Mouse (Mus musculus): Measurements from ENCODE around the gene Tada2a. TPM values are rescaled to one million over a fixed set of nuclear protein-coding genes. Genes with fewer than 3 reads are reported as not detected.

The Tada2a gene
- polyA plus RNA-seq, 1 experiment from 2014 or later: 31.8 TPM

DNA sequence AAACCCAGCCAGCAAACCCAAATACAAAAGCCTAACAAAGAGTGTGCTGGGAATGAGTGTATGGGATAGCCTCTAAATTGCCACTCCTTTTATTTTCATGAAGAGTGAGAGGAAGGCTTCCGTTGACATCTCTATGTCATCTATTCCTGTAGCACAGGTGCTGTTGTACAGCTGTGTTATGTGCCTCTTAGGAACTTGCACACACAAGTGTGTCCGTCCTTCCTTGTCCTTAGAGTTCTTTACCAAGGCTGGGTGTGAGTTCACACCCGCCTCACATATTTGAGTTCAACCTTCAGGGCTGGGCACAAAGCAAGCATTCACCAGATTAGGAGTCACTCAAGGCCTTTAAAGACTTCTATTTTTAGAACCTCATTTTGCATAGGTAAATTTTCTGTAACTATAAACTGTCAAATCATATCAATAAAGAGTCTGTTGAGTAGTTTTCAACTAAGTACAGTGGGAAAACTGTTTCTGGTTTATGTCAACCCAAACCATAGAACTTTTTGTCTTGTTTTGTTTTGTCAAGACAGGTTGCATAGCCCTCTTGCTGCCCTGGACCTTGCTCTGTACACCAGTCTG, 65.7 kb downstream of the Tada2a start:
- Histone ChIP-seq H3K27me3 (replicated peaks; ENCODE audit: control insufficient read depth, insufficient read depth, low read length) (peaks cover 21% of the 10 kb centered on the region; the same call in 1 of the 2 replicates), H3K4me1 (replicated peaks; ENCODE audit: control insufficient read depth, insufficient read depth, low read length) (peaks cover 8% of the 10 kb centered on the region), H3K9ac (ENCODE audit: low read length) (no peak overlapping the region), H3K9me3 (ENCODE audit: control insufficient read depth, low read length) (no peaks in the 10 kb centered on the region), H3K4me2 (ENCODE audit: low read length) (no peak overlapping the region), H3K4me3 (ENCODE audit: low read depth, low read length) (no peak overlapping the region), H3K36me3 (ENCODE audit: control insufficient read depth, insufficient read depth, low read length) (no peaks in the 10 kb centered on the region), H3K27ac (ENCODE audit: low read depth) (no peak overlapping the region)
- ATAC-seq (replicated peaks; ENCODE audit: low FRiP score, low TSS enrichment, low read depth) (no peak), DNase-seq (ENCODE audit: low spot score) (no peak)
- 86% methylated on average over 3 of the region's 3 CpGs for WGBS

DNA sequence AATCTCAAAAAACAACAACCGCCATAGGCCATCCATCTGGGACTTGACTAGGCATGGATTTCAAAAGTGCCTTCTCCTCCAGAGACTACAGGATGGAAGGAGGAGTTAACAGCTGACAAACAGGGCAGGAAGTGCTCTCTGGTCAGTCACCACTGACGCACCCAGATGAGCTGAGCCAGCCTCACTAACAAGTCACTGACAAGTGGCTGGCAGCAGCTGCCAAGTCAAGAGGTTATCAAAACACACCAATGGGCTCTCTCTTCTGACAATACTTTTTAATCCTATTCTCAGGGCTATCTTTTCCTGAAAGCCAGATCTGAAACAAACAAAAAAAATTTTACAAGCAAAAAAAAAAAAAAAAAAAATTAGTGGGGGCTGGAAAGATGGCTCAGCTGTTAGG, 66.6 kb downstream of the Tada2a start:
- Histone ChIP-seq H3K4me1 (replicated peaks; ENCODE audit: control insufficient read depth, insufficient read depth, low read length) (peaks cover 6% of the 10 kb centered on the region), H3K4me2 (ENCODE audit: low read length) (no peak overlapping the region), H3K36me3 (ENCODE audit: control insufficient read depth, insufficient read depth, low read length) (no peaks in the 10 kb centered on the region), H3K27me3 (replicated peaks; ENCODE audit: control insufficient read depth, insufficient read depth, low read length) (peaks cover 20% of the 10 kb centered on the region; the same call in 1 of the 2 replicates), H3K9ac (ENCODE audit: low read length) (no peak overlapping the region), H3K4me3 (ENCODE audit: low read depth, low read length) (no peak overlapping the region), H3K27ac (ENCODE audit: low read depth) (no peak overlapping the region), H3K9me3 (ENCODE audit: control insufficient read depth, low read length) (no peaks in the 10 kb centered on the region)
- DNase-seq (ENCODE audit: low spot score) (no peak), ATAC-seq (replicated peaks; ENCODE audit: low FRiP score, low TSS enrichment, low read depth) (no peak)
- WGBS: 62% methylated on average over 2 of the region's 2 CpGs

DNA sequence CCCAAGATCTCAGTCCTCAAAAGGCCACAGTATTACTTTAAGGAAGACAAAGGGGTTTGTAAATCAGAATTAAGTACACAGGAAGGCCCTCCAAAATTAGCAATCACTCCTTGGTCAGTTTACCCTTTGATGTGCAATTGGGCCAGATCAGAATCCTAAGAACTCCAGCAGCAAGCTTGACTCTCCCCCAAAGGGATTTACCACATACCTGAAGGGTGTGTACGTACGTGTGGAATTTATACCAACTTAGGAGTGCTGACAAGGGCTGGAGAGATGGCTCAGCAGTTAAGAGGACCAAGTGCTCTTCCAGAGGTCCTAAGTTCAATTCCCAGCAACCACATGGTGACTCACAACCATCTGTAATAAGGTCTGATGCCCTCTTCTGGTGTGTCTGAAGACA, 67.5 kb downstream of the Tada2a start:
- peaks cover 14% of the 10 kb centered on the region; the same call in 1 of the 2 replicates for H3K27me3 ChIP-seq (replicated peaks; ENCODE audit: control insufficient read depth, insufficient read depth, low read length)
- no peak overlapping the region for H3K27ac ChIP-seq (ENCODE audit: low read depth)

DNA sequence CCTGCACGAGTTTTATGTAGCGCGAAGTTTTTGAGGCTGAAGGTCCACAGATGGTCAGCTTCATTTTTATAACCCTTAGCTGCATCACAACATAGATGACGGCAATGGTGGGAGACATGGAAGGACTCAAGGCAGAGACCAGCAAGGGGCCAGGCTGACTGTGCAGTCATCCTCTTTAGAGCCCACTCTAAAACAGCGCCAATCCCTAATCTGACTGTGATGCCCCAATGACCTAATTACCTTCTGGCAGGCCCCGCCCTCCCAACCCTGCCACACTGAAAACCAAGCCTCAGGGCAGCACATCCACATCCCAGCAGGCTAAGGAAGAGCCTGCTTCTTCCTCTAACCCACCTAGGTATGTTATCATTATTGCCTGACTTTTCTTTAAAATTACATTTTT, 68.8 kb downstream of the Tada2a start:
- peaks cover 2% of the 10 kb centered on the region; the same call in 1 of the 2 replicates for H3K27me3 ChIP-seq (replicated peaks; ENCODE audit: control insufficient read depth, insufficient read depth, low read length)
- no peak overlapping the region for H3K4me3 ChIP-seq (ENCODE audit: low read depth, low read length)
- no peak for ATAC-seq (replicated peaks; ENCODE audit: low FRiP score, low TSS enrichment, low read depth)
- 0 out of 2 replicates have a peak, but pooled peaks cover 1% of the 10 kb centered on the region for H3K9me3 ChIP-seq (ENCODE audit: control insufficient read depth, low read length)
- WGBS: 64% methylated on average over 6 of the region's 6 CpGs
- no peaks in the 10 kb centered on the region for H3K4me1 ChIP-seq (replicated peaks; ENCODE audit: control insufficient read depth, insufficient read depth, low read length)
- no peak for DNase-seq (ENCODE audit: low spot score)
- H3K9ac ChIP-seq (ENCODE audit: low read length): no peak overlapping the region
- H3K4me2 ChIP-seq (ENCODE audit: low read length): no peak overlapping the region
- no peaks in the 10 kb centered on the region for H3K36me3 ChIP-seq (ENCODE audit: control insufficient read depth, insufficient read depth, low read length)
- H3K27ac ChIP-seq (ENCODE audit: low read depth): no peak overlapping the region

More for the DNA sequence above, 67.5 kb downstream of the Tada2a start:
- Histone ChIP-seq H3K9me3 (ENCODE audit: control insufficient read depth, low read length) (no peaks in the 10 kb centered on the region), H3K4me3 (ENCODE audit: low read depth, low read length) (no peak overlapping the region), H3K4me1 (replicated peaks; ENCODE audit: control insufficient read depth, insufficient read depth, low read length) (no peaks in the 10 kb centered on the region; the same call in 1 of the 2 replicates), H3K36me3 (ENCODE audit: control insufficient read depth, insufficient read depth, low read length) (no peaks in the 10 kb centered on the region), H3K4me2 (ENCODE audit: low read length) (no peak overlapping the region), H3K9ac (ENCODE audit: low read length) (no peak overlapping the region)
- 71% methylated on average over 2 of the region's 2 CpGs for WGBS
- DNase-seq (ENCODE audit: low spot score): no peak
- ATAC-seq (replicated peaks; ENCODE audit: low FRiP score, low TSS enrichment, low read depth): no peak

DNA sequence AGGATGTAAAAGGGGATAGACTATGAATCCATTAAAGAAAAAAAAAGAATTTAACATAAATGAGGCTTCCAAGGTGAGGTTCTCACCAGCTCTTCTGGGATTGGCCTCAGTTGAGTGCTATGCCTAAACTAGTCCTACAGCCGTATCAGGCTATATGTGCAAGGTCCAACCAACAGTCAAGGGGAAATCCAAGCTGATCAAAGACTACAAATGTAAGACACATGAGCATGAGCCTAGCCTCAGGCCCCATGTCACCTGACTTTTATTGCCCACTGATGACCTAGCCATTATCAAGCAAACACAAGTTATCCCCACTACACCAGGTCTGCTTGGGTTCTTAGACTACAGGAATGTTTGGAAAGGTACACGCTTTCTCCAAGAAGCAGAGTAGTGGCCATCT, 69.6 kb downstream of the Tada2a start:
- Histone ChIP-seq H3K9ac (ENCODE audit: low read length) (no peak overlapping the region), H3K9me3 (ENCODE audit: control insufficient read depth, low read length) (0 out of 2 replicates have a peak, but pooled peaks cover 4% of the 10 kb centered on the region), H3K36me3 (ENCODE audit: control insufficient read depth, insufficient read depth, low read length) (no peaks in the 10 kb centered on the region), H3K27ac (ENCODE audit: low read depth) (no peak overlapping the region), H3K4me2 (ENCODE audit: low read length) (no peak overlapping the region), H3K27me3 (replicated peaks; ENCODE audit: control insufficient read depth, insufficient read depth, low read length) (no peaks in the 10 kb centered on the region), H3K4me3 (ENCODE audit: low read depth, low read length) (no peak overlapping the region), H3K4me1 (replicated peaks; ENCODE audit: control insufficient read depth, insufficient read depth, low read length) (no peaks in the 10 kb centered on the region)
- 74% methylated on average over 2 of the region's 2 CpGs for WGBS
- DNase-seq (ENCODE audit: low spot score) (no peak), ATAC-seq (replicated peaks; ENCODE audit: low FRiP score, low TSS enrichment, low read depth) (peak; percentile 80)

DNA sequence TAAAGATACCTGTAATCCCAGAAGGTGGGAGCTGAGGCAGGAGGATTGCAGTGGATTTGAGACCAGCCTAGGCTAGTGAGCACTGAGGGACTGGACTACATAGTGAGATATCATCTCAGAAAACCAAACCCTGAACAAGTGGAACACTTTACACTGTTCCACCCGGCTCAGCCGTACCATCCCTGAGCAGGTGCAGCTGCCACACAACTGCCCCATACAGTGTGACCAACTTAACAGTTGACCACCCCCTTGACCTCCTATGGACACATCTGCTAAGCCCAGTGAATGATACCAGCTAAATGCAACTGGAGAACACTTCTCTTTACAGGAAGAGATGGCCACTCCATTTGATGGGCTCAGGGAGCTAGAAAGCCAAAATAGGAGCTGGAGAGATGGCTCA, 72.0 kb downstream of the Tada2a start:
- 0 out of 2 replicates have a peak, but pooled peaks cover 4% of the 10 kb centered on the region for H3K9me3 ChIP-seq (ENCODE audit: control insufficient read depth, low read length)
- ATAC-seq (replicated peaks; ENCODE audit: low FRiP score, low TSS enrichment, low read depth) (no peak), DNase-seq (ENCODE audit: low spot score) (no peak)
- H3K4me2 ChIP-seq (ENCODE audit: low read length): no peak overlapping the region
- WGBS: 91% methylated on average over 2 of the region's 2 CpGs
- H3K4me1 ChIP-seq (replicated peaks; ENCODE audit: control insufficient read depth, insufficient read depth, low read length): no peaks in the 10 kb centered on the region
- no peak overlapping the region for H3K9ac ChIP-seq (ENCODE audit: low read length)
- H3K36me3 ChIP-seq (ENCODE audit: control insufficient read depth, insufficient read depth, low read length): no peaks in the 10 kb centered on the region
- no peak overlapping the region for H3K27ac ChIP-seq (ENCODE audit: low read depth)
- H3K27me3 ChIP-seq (replicated peaks; ENCODE audit: control insufficient read depth, insufficient read depth, low read length): no peaks in the 10 kb centered on the region
- no peak overlapping the region for H3K4me3 ChIP-seq (ENCODE audit: low read depth, low read length)

DNA sequence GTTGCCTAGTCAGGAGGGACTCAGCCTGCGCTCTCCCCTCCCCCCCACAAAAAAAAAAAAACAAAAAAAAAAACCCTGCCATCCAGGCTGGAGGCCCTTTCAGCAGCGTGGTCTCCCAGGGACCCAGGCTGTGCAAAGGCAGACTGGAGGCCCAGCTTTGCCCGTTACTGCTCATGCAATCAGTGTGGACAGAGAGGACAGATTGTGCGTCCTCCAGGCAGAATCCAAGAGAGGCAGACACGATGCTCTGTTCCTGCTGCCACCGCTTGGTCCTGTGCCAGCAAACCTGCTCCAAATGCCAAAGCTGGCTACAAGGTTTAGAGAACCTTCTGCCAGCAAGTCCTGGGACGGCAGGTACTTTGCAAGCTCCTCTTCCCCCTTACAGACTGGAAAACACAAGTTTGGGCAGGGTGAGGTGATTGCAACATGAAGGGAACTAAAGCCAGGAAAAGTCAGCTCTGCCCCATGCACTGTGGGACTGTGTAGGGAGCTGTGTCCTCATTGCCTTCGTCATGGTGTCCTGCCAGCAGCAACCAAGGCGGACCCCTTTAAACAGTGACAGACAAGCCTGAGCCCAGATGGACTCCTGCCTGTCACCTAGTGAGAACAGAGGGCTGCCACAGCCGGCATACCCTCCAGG, 75.8 kb downstream of the Tada2a start:
- WGBS: 81% methylated on average over 10 of the region's 10 CpGs
- H3K9ac ChIP-seq (ENCODE audit: low read length): no peak overlapping the region
- no peak for DNase-seq (ENCODE audit: low spot score)
- ATAC-seq (replicated peaks; ENCODE audit: low FRiP score, low TSS enrichment, low read depth): no peak
- H3K4me3 ChIP-seq (ENCODE audit: low read depth, low read length): no peak overlapping the region
- H3K4me2 ChIP-seq (ENCODE audit: low read length): no peak overlapping the region
- H3K36me3 ChIP-seq (ENCODE audit: control insufficient read depth, insufficient read depth, low read length): no peaks in the 10 kb centered on the region
- no peak overlapping the region for H3K27ac ChIP-seq (ENCODE audit: low read depth)
- H3K27me3 ChIP-seq (replicated peaks; ENCODE audit: control insufficient read depth, insufficient read depth, low read length): no peaks in the 10 kb centered on the region
- H3K4me1 ChIP-seq (replicated peaks; ENCODE audit: control insufficient read depth, insufficient read depth, low read length): no peaks in the 10 kb centered on the region
- H3K9me3 ChIP-seq (ENCODE audit: control insufficient read depth, low read length): 0 out of 2 replicates have a peak, but pooled peaks cover 4% of the 10 kb centered on the region

DNA sequence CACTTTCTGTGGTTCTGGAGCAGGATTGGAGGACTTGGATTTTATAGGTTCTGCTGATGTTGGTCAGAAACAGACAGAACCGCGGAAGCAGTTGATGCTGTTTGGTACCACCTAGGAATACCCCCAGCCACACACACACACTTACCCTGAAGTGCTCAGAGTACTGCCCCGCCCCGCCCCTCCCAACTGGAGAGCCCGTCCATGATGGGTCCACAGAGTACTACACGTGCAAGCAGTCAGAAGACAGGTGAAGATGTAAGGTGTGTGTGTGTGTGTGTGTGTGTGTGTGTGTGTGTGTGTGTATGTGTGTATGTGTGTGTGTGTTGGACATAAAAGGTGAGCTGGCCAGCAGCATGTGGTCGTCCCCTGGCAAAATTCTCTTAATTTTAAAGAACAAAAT, 76.3 kb downstream of the Tada2a start:
- Histone ChIP-seq H3K36me3 (ENCODE audit: control insufficient read depth, insufficient read depth, low read length) (no peaks in the 10 kb centered on the region), H3K9me3 (ENCODE audit: control insufficient read depth, low read length) (0 out of 2 replicates have a peak, but pooled peaks cover 4% of the 10 kb centered on the region), H3K27ac (ENCODE audit: low read depth) (no peak overlapping the region), H3K4me2 (ENCODE audit: low read length) (no peak overlapping the region), H3K4me3 (ENCODE audit: low read depth, low read length) (no peak overlapping the region), H3K9ac (ENCODE audit: low read length) (no peak overlapping the region), H3K4me1 (replicated peaks; ENCODE audit: control insufficient read depth, insufficient read depth, low read length) (no peaks in the 10 kb centered on the region), H3K27me3 (replicated peaks; ENCODE audit: control insufficient read depth, insufficient read depth, low read length) (no peaks in the 10 kb centered on the region)
- DNase-seq (ENCODE audit: low spot score) (no peak), ATAC-seq (replicated peaks; ENCODE audit: low FRiP score, low TSS enrichment, low read depth) (no peak)
- 94% methylated on average over 7 of the region's 7 CpGs for WGBS

DNA sequence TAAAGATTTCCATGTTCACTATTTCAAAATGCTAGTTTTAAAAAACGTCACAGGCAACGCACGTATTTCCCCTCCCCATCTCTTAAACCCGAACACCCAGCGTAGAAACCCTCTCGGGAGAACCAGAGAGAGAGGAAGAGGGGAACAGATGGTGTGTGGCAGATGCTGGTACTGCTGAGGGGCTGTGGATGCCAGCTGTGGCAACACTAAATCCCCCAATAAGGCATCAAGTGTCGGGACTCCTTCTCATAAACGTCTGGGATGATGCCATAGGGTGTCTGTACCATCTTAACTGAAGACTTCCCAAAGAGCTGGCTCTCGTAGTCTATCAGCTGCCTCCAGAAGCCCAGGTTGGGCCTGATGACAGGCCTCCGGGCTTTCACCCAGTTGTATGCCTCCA, 81.0 kb downstream of the Tada2a start:
- no peak overlapping the region for H3K4me2 ChIP-seq (ENCODE audit: low read length)

More for the DNA sequence above, 81.0 kb downstream of the Tada2a start:
- Histone ChIP-seq H3K9ac (ENCODE audit: low read length) (no peak overlapping the region), H3K27me3 (replicated peaks; ENCODE audit: control insufficient read depth, insufficient read depth, low read length) (no peaks in the 10 kb centered on the region), H3K27ac (ENCODE audit: low read depth) (no peak overlapping the region), H3K36me3 (ENCODE audit: control insufficient read depth, insufficient read depth, low read length) (no peaks in the 10 kb centered on the region), H3K9me3 (ENCODE audit: control insufficient read depth, low read length) (no peaks in the 10 kb centered on the region), H3K4me1 (replicated peaks; ENCODE audit: control insufficient read depth, insufficient read depth, low read length) (no peaks in the 10 kb centered on the region; the same call in 1 of the 2 replicates), H3K4me3 (ENCODE audit: low read depth, low read length) (no peak overlapping the region)
- WGBS: 80% methylated on average over 10 of the region's 10 CpGs
- DNase-seq (ENCODE audit: low spot score): no peak
- no peak for ATAC-seq (replicated peaks; ENCODE audit: low FRiP score, low TSS enrichment, low read depth)

Data from intestine, embryonic 14.5 days (tissue).